Mouse (Mus musculus): ENCODE measurements around the gene Sdr9c7. TPM values are rescaled to one million over a fixed set of nuclear protein-coding genes. Genes with fewer than 3 reads are reported as not detected.
"Not testable (repeated sequence)": the region's sequence is repeated elsewhere in the genome, so short reads cannot be mapped to it uniquely, and the experiment has no call there.

Gene Sdr9c7
- polyA plus RNA-seq, 2 experiments, result 1.0 to 1.4 TPM

DNA sequence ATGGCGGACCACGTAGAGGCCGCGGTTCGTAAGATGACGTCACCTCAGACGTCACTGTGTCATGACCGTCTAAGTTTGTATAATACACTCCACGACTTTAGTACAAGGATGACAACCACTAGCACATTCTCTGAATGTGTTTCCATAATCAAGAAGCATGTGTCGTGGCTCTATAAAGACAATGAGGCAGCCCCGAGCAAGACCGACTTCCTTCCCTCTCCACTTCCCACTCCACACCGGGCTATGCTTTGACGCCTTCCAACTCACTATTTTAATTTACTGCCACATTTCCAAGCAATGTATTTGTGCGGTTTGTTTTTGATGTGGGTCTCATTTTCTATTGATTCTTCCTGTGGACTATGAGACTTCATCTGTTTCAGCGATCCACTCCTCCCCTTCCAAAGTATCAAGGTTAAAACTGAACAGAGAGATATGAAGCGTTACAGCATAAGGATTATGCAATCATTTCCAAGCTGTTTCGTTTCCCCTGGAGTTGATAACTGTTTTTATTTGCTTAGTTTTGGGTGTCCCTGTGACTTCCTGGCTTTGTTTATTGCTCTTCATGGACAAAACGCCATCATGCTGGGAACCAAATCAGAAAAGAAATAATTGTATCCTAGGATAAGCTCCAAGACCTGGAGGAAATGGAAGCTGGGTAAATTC is 38.6 kb downstream of the Sdr9c7 start:
- H3K4me3 ChIP-seq (replicated peaks; ENCODE audit: low read length), result no peak overlapping the region
- H3K4me2 ChIP-seq (replicated peaks; ENCODE audit: low read depth, low read length, severe bottlenecking), result no peak overlapping the region
- no peaks in the 10 kb centered on the region for H3K36me3 ChIP-seq (ENCODE audit: control insufficient read depth, insufficient read depth, low read length)
- H3K9me3 ChIP-seq (ENCODE audit: control insufficient read depth, low read length), result no peaks in the 10 kb centered on the region
- no peak overlapping the region for H3K27ac ChIP-seq (replicated peaks; ENCODE audit: low read depth, low read length)
- no peaks in the 10 kb centered on the region for H3K4me1 ChIP-seq (ENCODE audit: control insufficient read depth, insufficient read depth, low read length)
- no peaks in the 10 kb centered on the region for H3K27me3 ChIP-seq (ENCODE audit: control insufficient read depth, insufficient read depth, low read length)
- no peak overlapping the region; the same call in 1 of the 2 replicates for H3K9ac ChIP-seq (ENCODE audit: low read depth, low read length, severe bottlenecking)
- ATAC-seq (ENCODE audit: low FRiP score, low read depth), result no peak
- WGBS, result 82% methylated on average over 19 of the region's 19 CpGs
- no peak for DNase-seq (ENCODE audit: low spot score)
- TF ChIP-seq POLR2A (IDR thresholded peaks at IDR 0.05; ENCODE audit: borderline replicate concordance, extremely low read depth, insufficient read depth, insufficient read length), result no peak

DNA sequence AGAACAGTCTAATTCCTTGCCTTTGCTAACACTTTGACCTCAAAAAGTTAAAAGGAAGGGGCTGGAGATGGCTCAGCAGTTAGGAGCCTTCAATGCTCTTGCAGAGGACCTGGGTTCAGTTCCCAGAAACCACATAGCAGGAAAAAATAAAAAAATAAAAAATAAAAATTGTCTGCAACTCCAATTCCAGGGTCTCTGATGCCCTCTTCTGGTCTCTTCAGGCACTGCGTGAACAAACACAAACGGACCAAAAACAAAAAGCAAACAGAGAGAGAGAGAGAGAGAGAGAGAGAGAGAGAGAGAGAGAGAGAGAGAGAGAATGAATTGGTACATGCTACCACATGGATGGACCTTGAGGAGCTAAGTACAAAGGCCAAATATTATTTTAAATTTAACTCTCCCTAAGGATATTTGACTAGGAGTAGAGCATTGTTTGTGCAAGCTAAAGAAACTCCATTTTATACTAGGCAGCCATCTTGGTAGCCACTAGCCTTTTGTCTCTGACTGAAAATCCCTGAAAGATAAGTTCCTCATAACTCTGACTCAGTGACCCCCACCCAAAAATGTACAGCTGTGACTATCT is 39.2 kb downstream of the Sdr9c7 start:
- WGBS, result 0% methylated on average over 2 of the region's 2 CpGs
- Histone ChIP-seq H3K27ac (replicated peaks; ENCODE audit: low read depth, low read length) (no peak overlapping the region), H3K4me2 (replicated peaks; ENCODE audit: low read depth, low read length, severe bottlenecking) (no peak overlapping the region), H3K27me3 (ENCODE audit: control insufficient read depth, insufficient read depth, low read length) (no peaks in the 10 kb centered on the region), H3K4me3 (replicated peaks; ENCODE audit: low read length) (no peak overlapping the region), H3K36me3 (ENCODE audit: control insufficient read depth, insufficient read depth, low read length) (no peaks in the 10 kb centered on the region), H3K9ac (ENCODE audit: low read depth, low read length, severe bottlenecking) (no peak overlapping the region), H3K9me3 (ENCODE audit: control insufficient read depth, low read length) (no peaks in the 10 kb centered on the region), H3K4me1 (ENCODE audit: control insufficient read depth, insufficient read depth, low read length) (no peaks in the 10 kb centered on the region)
- TF ChIP-seq POLR2A (IDR thresholded peaks at IDR 0.05; ENCODE audit: borderline replicate concordance, extremely low read depth, insufficient read depth, insufficient read length), result no peak
- DNase-seq (ENCODE audit: low spot score) (peak; percentile 21), ATAC-seq (ENCODE audit: low FRiP score, low read depth) (no peak)

DNA sequence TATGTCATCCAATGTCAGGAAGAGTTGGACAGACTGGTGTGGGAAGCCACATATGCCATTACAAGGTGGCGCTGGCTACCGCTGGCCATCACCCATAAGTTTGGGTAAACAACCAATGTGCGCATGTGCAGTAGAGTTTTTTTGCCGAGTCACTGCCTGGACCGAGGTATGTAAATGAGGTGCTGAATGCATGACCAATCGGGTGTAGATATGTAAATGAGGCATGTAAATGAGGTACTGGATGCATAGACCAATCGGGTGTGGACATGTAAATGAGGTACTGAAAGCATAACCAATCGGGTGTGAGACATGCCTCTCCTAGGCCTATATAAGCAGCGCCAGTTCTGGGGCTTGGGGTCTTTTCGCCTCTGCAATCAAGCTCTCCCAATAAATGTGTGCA is 41.3 kb downstream of the Sdr9c7 start:
- DNase-seq (ENCODE audit: low spot score); ATAC-seq (ENCODE audit: low FRiP score, low read depth); H3K4me1 ChIP-seq (ENCODE audit: control insufficient read depth, insufficient read depth, low read length); H3K27me3 ChIP-seq (ENCODE audit: control insufficient read depth, insufficient read depth, low read length); H3K27ac ChIP-seq (replicated peaks; ENCODE audit: low read depth, low read length); H3K9ac ChIP-seq (ENCODE audit: low read depth, low read length, severe bottlenecking); H3K4me2 ChIP-seq (replicated peaks; ENCODE audit: low read depth, low read length, severe bottlenecking); H3K36me3 ChIP-seq (ENCODE audit: control insufficient read depth, insufficient read depth, low read length); H3K9me3 ChIP-seq (ENCODE audit: control insufficient read depth, low read length); H3K4me3 ChIP-seq (replicated peaks; ENCODE audit: low read length): not testable (repeated sequence)
- 96% methylated on average over 10 of the region's 10 CpGs for WGBS

GRCm38 (mm10) chr10:127945432-127946064 is 47.2 kb downstream of the Sdr9c7 start:
- Histone ChIP-seq H3K36me3 (ENCODE audit: control insufficient read depth, insufficient read depth, low read length) (no peaks in the 10 kb centered on the region), H3K4me1 (ENCODE audit: control insufficient read depth, insufficient read depth, low read length) (no peaks in the 10 kb centered on the region), H3K9me3 (ENCODE audit: control insufficient read depth, low read length) (no peaks in the 10 kb centered on the region), H3K27me3 (ENCODE audit: control insufficient read depth, insufficient read depth, low read length) (no peaks in the 10 kb centered on the region), H3K4me3 (replicated peaks; ENCODE audit: low read length) (no peak overlapping the region), H3K9ac (ENCODE audit: low read depth, low read length, severe bottlenecking) (no peak overlapping the region), H3K27ac (replicated peaks; ENCODE audit: low read depth, low read length) (no peak overlapping the region), H3K4me2 (replicated peaks; ENCODE audit: low read depth, low read length, severe bottlenecking) (no peak overlapping the region)
- TF ChIP-seq POLR2A (IDR thresholded peaks at IDR 0.05; ENCODE audit: borderline replicate concordance, extremely low read depth, insufficient read depth, insufficient read length), result no peak
- ATAC-seq (ENCODE audit: low FRiP score, low read depth) (peak; percentile 60; the same call in 1 of the 2 replicates), DNase-seq (ENCODE audit: low spot score) (peak; percentile 67)
- WGBS, result 29% methylated on average over 5 of the region's 5 CpGs

GRCm38 (mm10) chr10:127949596-127950130 is 51.3 kb downstream of the Sdr9c7 start:
- no peaks in the 10 kb centered on the region for H3K27me3 ChIP-seq (ENCODE audit: control insufficient read depth, insufficient read depth, low read length)
- DNase-seq (ENCODE audit: low spot score) (no peak), ATAC-seq (ENCODE audit: low FRiP score, low read depth) (no peak)
- H3K27ac ChIP-seq (replicated peaks; ENCODE audit: low read depth, low read length), result no peak overlapping the region
- TF ChIP-seq POLR2A (IDR thresholded peaks at IDR 0.05; ENCODE audit: borderline replicate concordance, extremely low read depth, insufficient read depth, insufficient read length), result no peak
- H3K36me3 ChIP-seq (ENCODE audit: control insufficient read depth, insufficient read depth, low read length), result no peaks in the 10 kb centered on the region
- H3K4me3 ChIP-seq (replicated peaks; ENCODE audit: low read length), result no peak overlapping the region
- H3K9me3 ChIP-seq (ENCODE audit: control insufficient read depth, low read length), result no peaks in the 10 kb centered on the region
- no peak overlapping the region for H3K9ac ChIP-seq (ENCODE audit: low read depth, low read length, severe bottlenecking)
- WGBS, result 81% methylated on average over 4 of the region's 4 CpGs
- no peaks in the 10 kb centered on the region for H3K4me1 ChIP-seq (ENCODE audit: control insufficient read depth, insufficient read depth, low read length)
- no peak overlapping the region for H3K4me2 ChIP-seq (replicated peaks; ENCODE audit: low read depth, low read length, severe bottlenecking)
